Mouse (Mus musculus) heart, postnatal 0 days (tissue): ENCODE measurements around the gene Mr1.

Source experiments
- CTCF ChIP-seq: IDR thresholded peaks from 2 replicates; pipeline ENCODE4 v1.5.1; 2016; ENCODE audit warnings: antibody characterized with exemption, control low read depth, low read depth
- EP300 ChIP-seq: IDR thresholded peaks from 2 replicates; pipeline ENCODE4 v1.6.1; 2016; ENCODE audit warnings: antibody characterized with exemption, low read depth

- TF ChIP-seq CTCF (no peak), EP300 (no peak)
Measured at GRCm38 (mm10) chr1:155124397-155124796, 22.2 kb downstream of the Mr1 start.
